Mouse (Mus musculus) E14TG2a.4 (cell line): ENCODE measurements at regions not wholly inside any gene's neighbourhood (a gene's known extent, or its start where the extent isn't known, plus 50 kb on each side); places are given as distances from the start of the nearest gene placed in this dataset.

ENCODE experiments used
- H3K27me3 ChIP-seq: 2 replicates; pipeline ENCODE4 v1.6.1; 2014; ENCODE audit warnings: low read length, control low read depth; ENCODE audit not compliant: insufficient read depth
- H3K36me3 ChIP-seq: 2 replicates; pipeline ENCODE4 v1.6.1; 2014; ENCODE audit warnings: low read length, control low read depth; ENCODE audit not compliant: insufficient read depth
- H3K4me1 ChIP-seq: replicated peaks from 2 replicates; pipeline ENCODE4 v1.6.1; 2014; ENCODE audit warnings: low read depth, low read length, control low read depth
- H3K4me3 ChIP-seq: replicated peaks from 2 replicates; pipeline ENCODE4 v1.5.1; 2014; ENCODE audit warnings: mild to moderate bottlenecking, low read length
- H3K9me3 ChIP-seq: 2 replicates; pipeline ENCODE4 v1.6.1; 2014; ENCODE audit warnings: low read length, control low read depth
- CTCF ChIP-seq: conservative IDR thresholded peaks from 2 replicates; pipeline ENCODE4 v1.5.1; 2014; ENCODE audit warnings: low read length
- NANOG ChIP-seq: IDR thresholded peaks from 2 replicates; pipeline ENCODE4 v1.6.1; 2014; ENCODE audit warnings: borderline replicate concordance, low read length, mixed read lengths
- POU5F1 ChIP-seq: IDR thresholded peaks from 2 replicates; pipeline ENCODE4 v1.6.1; 2014; ENCODE audit warnings: low read length, borderline replicate concordance

DNA sequence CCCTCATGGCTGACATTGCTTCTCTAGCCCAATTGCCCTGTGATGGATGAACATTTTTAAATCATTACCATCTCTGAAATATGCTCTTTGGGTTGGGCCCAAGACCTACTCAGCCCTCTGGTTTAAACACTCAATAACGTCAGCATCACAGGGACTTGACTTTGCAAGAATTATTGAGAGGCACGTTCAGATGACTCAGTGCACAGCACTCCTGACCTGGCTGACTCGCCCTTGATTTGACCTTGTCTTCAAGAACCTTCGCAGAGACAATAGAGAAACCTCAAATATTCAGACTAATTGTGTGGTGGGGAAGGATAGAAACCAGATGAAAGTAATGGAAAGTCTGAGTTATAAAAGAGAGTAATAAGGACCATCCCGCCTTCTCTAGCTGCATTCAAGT lies 127.9 kb upstream of the Lnx1 start:
- no peak for TF ChIP-seq NANOG
- TF ChIP-seq POU5F1, result no peak
- no peak for TF ChIP-seq CTCF
- Histone ChIP-seq H3K9me3 (no peaks in the 10 kb centered on the region), H3K36me3 (no peaks in the 10 kb centered on the region), H3K27me3 (0 out of 2 replicates have a peak, but pooled peaks cover 3% of the 10 kb centered on the region), H3K4me3 (no peak overlapping the region), H3K4me1 (no peaks in the 10 kb centered on the region)

DNA sequence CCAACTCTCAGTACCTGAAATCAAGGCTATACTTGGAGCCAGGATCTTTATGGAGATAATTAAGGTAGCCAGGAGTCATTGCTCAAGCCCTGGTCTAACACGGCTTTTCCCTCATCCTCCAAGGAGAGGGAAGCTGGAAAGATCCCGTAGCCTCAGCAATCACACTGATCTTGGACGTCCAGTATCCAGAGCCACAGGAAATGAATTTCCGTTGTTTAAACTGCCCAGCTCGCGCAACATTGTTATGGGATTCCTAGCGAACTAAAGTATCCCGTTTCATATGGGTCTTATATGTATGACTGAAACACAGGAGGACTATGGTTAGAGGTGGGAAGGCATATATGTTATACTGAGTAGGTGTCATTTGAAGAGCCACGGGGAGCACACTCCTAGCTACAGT lies 126.3 kb upstream of the Lnx1 start:
- TF ChIP-seq POU5F1 (no peak), CTCF (no peak), NANOG (no peak)
- H3K36me3 ChIP-seq, result no peaks in the 10 kb centered on the region

GRCm38 (mm10) chr5:74827944-74828343 lies 125.2 kb upstream of the Lnx1 start:
- TF ChIP-seq POU5F1 (no peak), CTCF (no peak), NANOG (no peak)
- Histone ChIP-seq H3K27me3 (peaks cover 3% of the 10 kb centered on the region; the same call in 1 of the 2 replicates), H3K4me3 (no peak overlapping the region), H3K9me3 (no peaks in the 10 kb centered on the region), H3K4me1 (no peaks in the 10 kb centered on the region), H3K36me3 (no peaks in the 10 kb centered on the region)

More for the DNA sequence above, 126.3 kb upstream of the Lnx1 start:
- no peaks in the 10 kb centered on the region for H3K4me1 ChIP-seq
- no peak overlapping the region for H3K4me3 ChIP-seq
- H3K27me3 ChIP-seq, result 0 out of 2 replicates have a peak, but pooled peaks cover 3% of the 10 kb centered on the region
- H3K9me3 ChIP-seq, result no peaks in the 10 kb centered on the region

- Histone ChIP-seq H3K4me1 (no peaks in the 10 kb centered on the region), H3K9me3 (no peaks in the 10 kb centered on the region), H3K36me3 (no peaks in the 10 kb centered on the region), H3K27me3 (peaks cover 3% of the 10 kb centered on the region; the same call in 1 of the 2 replicates), H3K4me3 (no peak overlapping the region)
- TF ChIP-seq CTCF (no peak), NANOG (no peak), POU5F1 (no peak)
Measured at GRCm38 (mm10) chr5:74825517-74826254, 123.0 kb upstream of the Lnx1 start.

DNA sequence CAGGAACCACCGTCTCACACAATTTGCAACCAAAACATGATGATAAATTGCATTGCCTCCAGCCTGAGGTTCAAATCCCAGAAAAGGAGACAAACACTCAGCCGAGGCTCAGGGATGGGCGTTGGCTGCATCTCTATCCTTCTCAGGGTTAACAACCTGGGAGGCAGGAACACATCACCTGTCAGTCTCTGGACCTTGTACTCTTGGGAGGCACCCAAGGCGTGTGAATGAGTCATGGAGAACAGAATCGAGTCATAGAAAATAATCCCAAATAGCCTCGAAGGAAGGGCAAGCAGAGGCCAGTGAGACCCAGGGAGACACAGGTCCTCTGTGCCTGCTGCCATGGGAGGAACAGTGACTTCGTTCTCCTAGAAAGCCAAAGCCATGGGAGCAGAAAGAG lies 121.0 kb upstream of the Lnx1 start:
- Histone ChIP-seq H3K4me1 (no peaks in the 10 kb centered on the region), H3K9me3 (no peaks in the 10 kb centered on the region), H3K36me3 (no peaks in the 10 kb centered on the region), H3K27me3 (peaks cover 3% of the 10 kb centered on the region; the same call in 1 of the 2 replicates), H3K4me3 (no peak overlapping the region)
- TF ChIP-seq CTCF, result no peak
- TF ChIP-seq POU5F1, result no peak
- TF ChIP-seq NANOG, result no peak

GRCm38 (mm10) chr5:74821969-74822368 lies 119.3 kb upstream of the Lnx1 start:
- Histone ChIP-seq H3K27me3 (peaks cover 6% of the 10 kb centered on the region; the same call in 1 of the 2 replicates), H3K9me3 (no peaks in the 10 kb centered on the region), H3K36me3 (no peaks in the 10 kb centered on the region), H3K4me3 (no peak overlapping the region), H3K4me1 (peaks cover 13% of the 10 kb centered on the region)
- no peak for TF ChIP-seq CTCF
- TF ChIP-seq NANOG, result no peak
- no peak for TF ChIP-seq POU5F1

GRCm38 (mm10) chr5:74816523-74816922 lies 113.8 kb upstream of the Lnx1 start:
- H3K4me1 ChIP-seq, result peaks cover 61% of the 10 kb centered on the region
- H3K9me3 ChIP-seq, result no peaks in the 10 kb centered on the region
- TF ChIP-seq NANOG (no peak), POU5F1 (no peak), CTCF (no peak)
- no peaks in the 10 kb centered on the region for H3K36me3 ChIP-seq
- no peak overlapping the region for H3K4me3 ChIP-seq
- H3K27me3 ChIP-seq, result peaks cover 3% of the 10 kb centered on the region; the same call in 1 of the 2 replicates

DNA sequence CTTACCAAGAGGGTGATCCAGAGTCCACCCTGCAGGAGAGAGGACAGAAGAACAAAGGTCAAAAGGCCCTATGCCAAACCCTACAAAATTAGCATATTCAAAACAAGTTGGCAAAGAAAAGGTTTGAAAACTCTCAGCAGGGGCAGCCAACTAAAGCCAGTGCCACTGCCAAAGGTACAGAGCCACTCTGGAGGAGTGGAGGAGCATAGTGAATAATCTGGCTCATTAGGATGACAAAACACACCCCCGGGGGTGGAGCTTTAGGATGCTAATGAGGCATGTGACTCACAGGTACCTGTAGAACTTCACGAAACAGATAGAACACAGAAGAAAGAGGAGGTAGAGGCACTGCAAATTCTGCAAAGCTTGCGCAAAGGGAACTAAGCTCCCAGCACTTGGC lies 110.7 kb upstream of the Lnx1 start:
- peak overlapping the region; percentile 45 for H3K4me3 ChIP-seq
- TF ChIP-seq CTCF (no peak), POU5F1 (no peak), NANOG (no peak)

More for the DNA sequence above, 110.7 kb upstream of the Lnx1 start:
- Histone ChIP-seq H3K4me1 (peaks cover 70% of the 10 kb centered on the region), H3K9me3 (peaks cover 5% of the 10 kb centered on the region; the same call in 1 of the 2 replicates), H3K27me3 (peaks cover 3% of the 10 kb centered on the region; the same call in 1 of the 2 replicates), H3K36me3 (no peaks in the 10 kb centered on the region)
